Mouse (Mus musculus) megakaryocyte, embryonic 14.5 days (primary cell): ENCODE data around the gene Pramef8.
"Not testable (repeated sequence)": the region's sequence is repeated elsewhere in the genome, so short reads cannot be mapped to it uniquely, and the experiment has no call there.

Source experiments
- FLI1 ChIP-seq: IDR thresholded peaks from 2 replicates; pipeline ENCODE4 v1.6.1; 2012; ENCODE audit warnings: low read length, inconsistent platforms, mixed read lengths
- GATA1 ChIP-seq: IDR thresholded peaks from 3 replicates; pipeline ENCODE4 v1.6.1; 2012; ENCODE audit warnings: mixed read lengths, low read length, inconsistent platforms, borderline replicate concordance

DNA sequence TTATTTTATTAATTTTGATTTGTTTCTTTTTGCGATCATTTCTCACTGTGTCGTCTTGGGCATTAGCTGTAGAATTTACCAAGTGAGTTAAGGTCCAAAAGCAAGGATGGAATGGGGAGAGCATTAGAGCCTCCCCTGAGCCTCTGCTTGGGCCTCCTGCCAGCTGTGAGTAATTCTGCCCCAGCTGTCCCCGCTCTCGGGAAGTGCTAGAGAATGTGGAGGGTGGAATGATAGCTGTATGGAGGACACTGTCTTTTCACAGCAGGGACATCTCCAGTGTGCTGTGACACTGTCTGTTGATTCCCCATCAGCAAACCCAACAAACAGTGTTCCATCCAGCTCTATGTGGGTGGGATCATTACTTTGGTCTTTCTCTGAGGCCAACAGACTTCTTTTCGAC is 14.5 kb downstream of the Pramef8 start:
- not testable (repeated sequence) for TF ChIP-seq GATA1, FLI1
